Mouse (Mus musculus): Measurements from ENCODE around the gene Nphs1. TPM values are rescaled to one million over a fixed set of nuclear protein-coding genes. Genes with fewer than 3 reads are reported as not detected.
"Not testable (repeated sequence)": the region's sequence is repeated elsewhere in the genome, so short reads cannot be mapped to it uniquely, and the experiment has no call there.

Gene Nphs1
- polyA plus RNA-seq, 1 experiment from 2014 or later = not detected

- Histone ChIP-seq H3K36me3 (ENCODE audit: control insufficient read depth, insufficient read depth) (no peaks in the 10 kb centered on the region), H3K4me2 (replicated peaks; ENCODE audit: low read depth) (no peak overlapping the region), H3K27ac (ENCODE audit: low read depth, low read length) (no peak overlapping the region), H3K27me3 (replicated peaks; ENCODE audit: control insufficient read depth, insufficient read depth, low read length) (no peaks in the 10 kb centered on the region), H3K4me1 (replicated peaks; ENCODE audit: control insufficient read depth, insufficient read depth, low read length) (no peaks in the 10 kb centered on the region), H3K9me3 (ENCODE audit: control insufficient read depth) (no peaks in the 10 kb centered on the region), H3K9ac (ENCODE audit: low read depth, low read length) (no peak overlapping the region), H3K4me3 (ENCODE audit: low read depth, low read length) (no peak overlapping the region)
- WGBS = 23% methylated on average over 6 of the region's 6 CpGs
- 0 out of 2 replicates have a peak, but pooled peaks have one; percentile 11 for TF ChIP-seq CTCF (IDR thresholded peaks at IDR 0.05; ENCODE audit: low read depth)
- no peak for ATAC-seq
Observed at GRCm38 (mm10) chr7:30490957-30491307, 32.8 kb downstream of the Nphs1 start.

GRCm38 (mm10) chr7:30492765-30493164, 34.6 kb downstream of the Nphs1 start:
- Histone ChIP-seq H3K9ac (ENCODE audit: low read depth, low read length) (no peak overlapping the region), H3K4me3 (ENCODE audit: low read depth, low read length) (no peak overlapping the region), H3K4me2 (replicated peaks; ENCODE audit: low read depth) (peak overlapping the region; percentile 40), H3K27ac (ENCODE audit: low read depth, low read length) (no peak overlapping the region), H3K4me1 (replicated peaks; ENCODE audit: control insufficient read depth, insufficient read depth, low read length) (no peaks in the 10 kb centered on the region), H3K36me3 (ENCODE audit: control insufficient read depth, insufficient read depth) (no peaks in the 10 kb centered on the region), H3K9me3 (ENCODE audit: control insufficient read depth) (no peaks in the 10 kb centered on the region), H3K27me3 (replicated peaks; ENCODE audit: control insufficient read depth, insufficient read depth, low read length) (no peaks in the 10 kb centered on the region)
- 13% methylated on average over 4 of the region's 4 CpGs for WGBS
- TF ChIP-seq CTCF (IDR thresholded peaks at IDR 0.05; ENCODE audit: low read depth) = peak; percentile 82
- ATAC-seq = no peak

GRCm38 (mm10) chr7:30493401-30493931, 35.4 kb downstream of the Nphs1 start, which contains the start of gene Prodh2:
Gene Prodh2 (plus strand): TSS chr7:30493622.
- Histone ChIP-seq H3K9me3 (ENCODE audit: control insufficient read depth) (no peaks in the 10 kb centered on the region), H3K27me3 (replicated peaks; ENCODE audit: control insufficient read depth, insufficient read depth, low read length) (no peaks in the 10 kb centered on the region), H3K27ac (ENCODE audit: low read depth, low read length) (no peak within 1 kb of the TSS), H3K9ac (ENCODE audit: low read depth, low read length) (no peak within 1 kb of the TSS), H3K4me3 (ENCODE audit: low read depth, low read length) (no peak within 1 kb of the TSS), H3K4me2 (replicated peaks; ENCODE audit: low read depth) (peak within 1 kb of the TSS; percentile 40), H3K36me3 (ENCODE audit: control insufficient read depth, insufficient read depth) (no peaks in the 10 kb centered on the region), H3K4me1 (replicated peaks; ENCODE audit: control insufficient read depth, insufficient read depth, low read length) (no peaks in the 10 kb centered on the region)
- peak; percentile 53; the same call in 1 of the 2 replicates for ATAC-seq
- WGBS = 24% methylated on average over 11 of the region's 11 CpGs
- peak; percentile 20; the same call in 1 of the 2 replicates for TF ChIP-seq CTCF (IDR thresholded peaks at IDR 0.05; ENCODE audit: low read depth)

- not testable (repeated sequence) for H3K4me3 ChIP-seq (ENCODE audit: low read depth, low read length); H3K9me3 ChIP-seq (ENCODE audit: control insufficient read depth); H3K27ac ChIP-seq (ENCODE audit: low read depth, low read length); H3K27me3 ChIP-seq (replicated peaks; ENCODE audit: control insufficient read depth, insufficient read depth, low read length); ATAC-seq; H3K4me1 ChIP-seq (replicated peaks; ENCODE audit: control insufficient read depth, insufficient read depth, low read length); H3K9ac ChIP-seq (ENCODE audit: low read depth, low read length); H3K36me3 ChIP-seq (ENCODE audit: control insufficient read depth, insufficient read depth); H3K4me2 ChIP-seq (replicated peaks; ENCODE audit: low read depth)
- WGBS = 57% methylated on average over 5 of the region's 5 CpGs
Observed at GRCm38 (mm10) chr7:30495506-30496042, 37.5 kb downstream of the Nphs1 start.

- H3K4me3 ChIP-seq (ENCODE audit: low read depth, low read length); H3K4me2 ChIP-seq (replicated peaks; ENCODE audit: low read depth): not testable (repeated sequence)
- WGBS = 79% methylated on average over 5 of the region's 5 CpGs
Observed at GRCm38 (mm10) chr7:30501159-30501558, 43.0 kb downstream of the Nphs1 start.

GRCm38 (mm10) chr7:30508061-30508460, 49.9 kb downstream of the Nphs1 start:
- Histone ChIP-seq H3K9ac (ENCODE audit: low read depth, low read length) (no peak overlapping the region), H3K27me3 (replicated peaks; ENCODE audit: control insufficient read depth, insufficient read depth, low read length) (no peaks in the 10 kb centered on the region), H3K4me2 (replicated peaks; ENCODE audit: low read depth) (no peak overlapping the region), H3K9me3 (ENCODE audit: control insufficient read depth) (no peaks in the 10 kb centered on the region), H3K4me3 (ENCODE audit: low read depth, low read length) (no peak overlapping the region), H3K27ac (ENCODE audit: low read depth, low read length) (no peak overlapping the region), H3K36me3 (ENCODE audit: control insufficient read depth, insufficient read depth) (no peaks in the 10 kb centered on the region), H3K4me1 (replicated peaks; ENCODE audit: control insufficient read depth, insufficient read depth, low read length) (no peaks in the 10 kb centered on the region)
- ATAC-seq = no peak
- no peak for TF ChIP-seq CTCF (IDR thresholded peaks at IDR 0.05; ENCODE audit: low read depth)
- 66% methylated on average over 4 of the region's 4 CpGs for WGBS

More at GRCm38 (mm10) chr7:30501159-30501558, 43.0 kb downstream of the Nphs1 start:
- not testable (repeated sequence) for H3K27ac ChIP-seq (ENCODE audit: low read depth, low read length); H3K9me3 ChIP-seq (ENCODE audit: control insufficient read depth); H3K4me1 ChIP-seq (replicated peaks; ENCODE audit: control insufficient read depth, insufficient read depth, low read length); ATAC-seq; H3K27me3 ChIP-seq (replicated peaks; ENCODE audit: control insufficient read depth, insufficient read depth, low read length); H3K9ac ChIP-seq (ENCODE audit: low read depth, low read length); H3K36me3 ChIP-seq (ENCODE audit: control insufficient read depth, insufficient read depth)
- TF ChIP-seq CTCF (IDR thresholded peaks at IDR 0.05; ENCODE audit: low read depth) = peak; percentile 53

Data from intestine, postnatal 0 days (tissue).